Mouse (Mus musculus) liver, embryonic 13.5 days (tissue): ENCODE data around the gene Madcam1. TPM values are rescaled to one million over a fixed set of nuclear protein-coding genes. Genes with fewer than 3 reads are reported as not detected.
A peak's percentile ranks its signal among the peaks of the same experiment; 100 is the strongest.

Experiments
- ATAC-seq: fragments of 200-750 bp; cut with Nextera tagmentation; 2 replicates; pipeline ENCODE4 v1.8.0; 2017; ENCODE audit warnings: low read depth, mild to moderate bottlenecking, moderate number of reproducible peaks, moderate library complexity
- DNase-seq: peaks from one replicate; pipeline ENCODE4 v3.0.0; 2022
- H3K27ac ChIP-seq: fragments of 300-500 bp; sonication (generic); 2 replicates; pipeline ENCODE4 v1.5.1; 2015; ENCODE audit warnings: moderate library complexity, mild to moderate bottlenecking, inconsistent platforms
- H3K27me3 ChIP-seq: fragments of 300-500 bp; sonication (generic); 2 replicates; pipeline ENCODE4 v1.6.1; 2015; ENCODE audit warnings: mild to moderate bottlenecking, inconsistent platforms
- H3K36me3 ChIP-seq: fragments of 300-500 bp; sonication (generic); 2 replicates; pipeline ENCODE4 v1.6.1; 2015; ENCODE audit warnings: mild to moderate bottlenecking, inconsistent platforms
- H3K4me1 ChIP-seq: fragments of 300-500 bp; sonication (generic); replicated peaks from 2 replicates; pipeline ENCODE4 v1.6.1; 2015; ENCODE audit warnings: inconsistent platforms
- H3K4me2 ChIP-seq: fragments of 300-500 bp; sonication (generic); 2 replicates; pipeline ENCODE4 v1.6.1; 2015; ENCODE audit warnings: inconsistent platforms, mild to moderate bottlenecking, moderate library complexity
- H3K4me3 ChIP-seq: fragments of 300-500 bp; sonication (generic); replicated peaks from 2 replicates; pipeline ENCODE4 v1.5.1; 2015; ENCODE audit warnings: mild to moderate bottlenecking, inconsistent platforms
- H3K9ac ChIP-seq: fragments of 300-500 bp; sonication (generic); 2 replicates; pipeline ENCODE4 v1.6.1; 2015; ENCODE audit warnings: mild to moderate bottlenecking, inconsistent platforms
- H3K9me3 ChIP-seq: fragments of 300-500 bp; sonication (generic); replicated peaks from 2 replicates; pipeline ENCODE4 v1.6.1; 2016; ENCODE audit warnings: inconsistent platforms
- WGBS: fragments of 180-500 bp; shearing (Covaris S2); methylation state at CpG from one replicate; pipeline ENCODE4 v1.1.7; 2015; ENCODE audit not compliant: insufficient replicate concordance; 5-methylcytosine and 5-hydroxymethylcytosine counted together
- polyA plus RNA-seq: library from polyadenylated mRNA; unstranded; fragments of >200 nt; fragmentation: Nextera tagmentation; extraction: Ambion mirVana; gene quantifications from 2 replicates; pipeline ENCODE4 v1.2.1, GENCODE M21; 2015

The Madcam1 gene
- polyA plus RNA-seq, 1 experiment from 2014 or later = 0.24 TPM

DNA sequence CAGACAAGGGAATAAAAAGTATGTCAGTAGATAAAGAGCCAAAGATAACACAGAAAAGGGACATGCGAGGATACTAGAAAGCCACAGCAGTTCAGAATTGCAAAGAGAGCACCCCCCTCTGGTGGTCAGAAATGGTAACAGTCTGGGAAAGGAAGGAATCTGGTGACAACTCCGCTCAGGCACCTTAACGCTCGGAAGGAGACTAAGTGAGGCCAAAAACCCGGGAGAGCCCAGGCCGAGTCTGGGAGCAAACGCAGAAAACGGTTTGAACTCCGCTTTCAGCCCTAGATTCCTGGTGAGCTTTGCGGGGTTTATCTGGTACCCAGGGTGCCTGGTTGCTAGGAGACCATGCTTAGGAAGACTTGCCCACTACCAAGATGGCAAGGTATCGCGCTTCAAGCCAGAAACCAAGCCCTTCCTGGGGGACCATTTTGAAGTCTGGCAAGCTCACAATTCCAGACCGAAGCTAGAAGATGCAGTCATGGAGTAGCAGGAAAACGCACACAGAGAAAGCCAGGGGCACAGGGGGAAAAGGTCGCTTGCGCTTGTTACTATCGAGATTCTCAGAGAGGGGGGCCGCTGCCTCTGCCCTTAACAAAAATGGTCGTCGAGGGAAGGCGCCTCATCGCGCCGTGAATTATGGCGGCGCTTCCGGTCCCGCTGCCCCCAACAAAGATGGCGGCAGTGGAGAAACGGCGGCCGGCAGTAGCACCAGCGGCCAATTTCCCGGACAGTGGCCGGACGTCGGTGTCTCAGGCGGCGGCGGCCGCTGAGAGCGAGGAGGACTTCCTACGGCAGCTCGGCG, 4.6 kb downstream of the Madcam1 start, which contains the start of gene Tpgs1:
TSS of gene Tpgs1 (plus strand) at position 599 of the 805 bp plus-strand sequence.
- under 1% methylated on average over 45 of the region's 45 CpGs for WGBS
- H3K27me3 ChIP-seq = peaks cover 9% of the 10 kb centered on the region; the same call in 1 of the 2 replicates
- ATAC-seq = peak; percentile 73
- H3K9me3 ChIP-seq = no peaks in the 10 kb centered on the region
- no peaks in the 10 kb centered on the region for H3K36me3 ChIP-seq
- H3K27ac ChIP-seq = peak within 1 kb of the TSS; percentile 83
- DNase-seq = peak; percentile 85
- H3K9ac ChIP-seq = peak within 1 kb of the TSS; percentile 86
- peak within 1 kb of the TSS; percentile 86 for H3K4me3 ChIP-seq
- H3K4me2 ChIP-seq = peak within 1 kb of the TSS; percentile 89
- H3K4me1 ChIP-seq = peaks cover 23% of the 10 kb centered on the region

DNA sequence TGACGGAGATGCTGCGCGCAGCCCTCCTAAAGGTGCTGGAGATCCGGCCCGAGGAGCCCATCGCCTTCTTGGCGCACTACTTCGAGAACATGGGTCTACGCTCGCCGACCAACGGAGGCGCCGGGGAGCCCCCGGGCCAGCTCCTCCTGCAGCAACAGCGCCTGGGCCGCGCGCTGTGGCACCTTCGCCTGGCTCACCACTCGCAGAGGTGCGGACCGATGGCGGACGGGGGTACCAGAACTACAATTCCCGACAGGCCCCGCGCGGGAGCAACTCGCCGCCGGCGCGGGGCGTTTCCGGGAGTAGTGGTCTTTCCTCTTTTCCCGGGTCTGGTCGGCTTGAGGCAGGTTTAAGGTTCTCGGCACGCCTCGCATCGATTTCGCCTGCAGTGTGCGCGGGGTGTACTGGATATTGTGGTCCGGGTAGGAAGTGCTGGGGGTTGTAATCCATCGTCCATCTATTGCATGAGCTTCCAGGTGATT, 5.3 kb downstream of the Madcam1 start:
- no peaks in the 10 kb centered on the region for H3K9me3 ChIP-seq
- ATAC-seq (peak; percentile 54), DNase-seq (peak; percentile 61)
- H3K4me1 ChIP-seq = peaks cover 23% of the 10 kb centered on the region
- peak overlapping the region; percentile 86 for H3K4me3 ChIP-seq
- peaks cover 9% of the 10 kb centered on the region; the same call in 1 of the 2 replicates for H3K27me3 ChIP-seq
- peak overlapping the region; percentile 86 for H3K9ac ChIP-seq
- H3K36me3 ChIP-seq = no peaks in the 10 kb centered on the region
- peak overlapping the region; percentile 83 for H3K27ac ChIP-seq
- under 1% methylated on average over 47 of the region's 47 CpGs for WGBS
- peak overlapping the region; percentile 89 for H3K4me2 ChIP-seq

DNA sequence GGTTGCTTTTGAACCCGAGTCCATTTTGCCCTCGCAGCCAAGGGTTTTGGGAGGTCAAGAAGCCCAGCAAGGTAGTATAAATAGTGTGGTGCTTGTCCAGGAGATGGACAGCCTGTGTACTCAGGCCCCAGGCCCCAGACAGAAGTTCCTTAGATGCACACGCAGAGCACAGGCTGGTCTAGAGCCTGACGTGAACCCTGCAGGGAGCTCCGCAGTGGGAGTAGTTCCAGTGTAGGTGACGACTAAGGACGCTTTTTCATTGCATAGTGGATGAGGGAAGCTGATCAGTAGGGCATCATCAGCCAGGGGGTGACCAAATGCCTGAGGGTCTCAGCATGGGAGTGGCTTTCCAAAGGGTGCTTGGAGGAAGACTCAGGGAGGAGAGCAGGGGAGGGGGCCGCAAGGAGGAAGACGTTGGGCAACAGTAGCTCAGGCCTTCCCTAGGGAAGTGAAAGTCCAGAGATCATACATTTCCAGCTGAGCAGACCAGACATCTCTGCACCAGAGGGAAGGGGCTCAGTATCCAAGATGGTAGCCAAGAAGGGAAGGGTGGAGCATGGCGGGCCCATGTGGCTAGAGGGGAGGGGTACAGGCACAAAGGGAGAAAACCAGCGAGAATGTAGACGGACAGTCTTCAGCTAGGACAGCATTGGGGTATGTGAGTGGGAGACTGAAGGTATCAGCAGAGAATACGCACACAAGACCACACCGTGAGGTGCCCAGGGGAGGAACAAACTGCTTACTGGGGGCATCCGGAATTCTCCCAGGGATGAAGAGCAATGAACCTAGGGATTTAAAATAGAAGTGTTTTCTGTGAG, 5.9 kb downstream of the Madcam1 start:
- H3K4me1 ChIP-seq = peaks cover 23% of the 10 kb centered on the region
- ATAC-seq = peak; percentile 13; the same call in 1 of the 2 replicates
- H3K4me2 ChIP-seq = peak overlapping the region; percentile 89
- DNase-seq = no peak
- no peaks in the 10 kb centered on the region for H3K9me3 ChIP-seq
- H3K36me3 ChIP-seq = 0 out of 2 replicates have a peak, but pooled peaks cover 1% of the 10 kb centered on the region
- WGBS = 34% methylated on average over 15 of the region's 15 CpGs
- peak overlapping the region; percentile 86 for H3K4me3 ChIP-seq
- H3K27me3 ChIP-seq = peaks cover 4% of the 10 kb centered on the region; the same call in 1 of the 2 replicates
- peak overlapping the region; percentile 83 for H3K27ac ChIP-seq
- peak overlapping the region; percentile 86 for H3K9ac ChIP-seq

DNA sequence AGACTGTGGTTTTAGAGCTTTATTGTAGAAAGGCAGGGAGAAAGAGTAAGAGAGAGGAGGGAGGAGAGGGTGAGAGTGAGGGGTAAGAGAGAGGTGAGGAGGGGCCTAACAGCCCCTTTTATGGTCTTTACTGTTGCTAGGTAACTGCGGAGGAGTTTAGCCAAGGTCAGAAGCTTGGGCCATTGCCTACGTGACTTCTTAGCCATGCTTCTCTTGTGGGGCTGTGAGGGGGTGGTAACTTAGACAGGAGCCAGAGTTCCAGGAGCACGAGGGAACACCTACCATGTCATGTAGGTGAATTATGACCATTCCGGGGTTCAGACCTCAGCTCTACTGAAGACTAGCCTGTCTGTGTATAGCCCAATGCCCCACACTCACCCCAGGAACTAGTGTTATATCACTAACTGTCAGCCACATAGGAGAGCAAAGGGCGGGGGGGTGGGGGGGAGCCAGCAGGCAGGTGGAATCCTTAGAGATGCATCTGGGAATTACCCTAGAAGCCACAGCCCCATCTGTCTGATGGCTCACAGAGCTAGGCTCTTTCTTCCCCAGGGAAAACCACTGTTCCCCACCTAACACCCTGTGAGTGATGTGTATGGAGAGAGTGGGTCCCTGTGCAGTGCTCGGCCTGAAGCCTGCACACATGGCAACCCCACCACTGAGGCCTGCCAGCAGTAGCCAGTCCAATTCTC, 7.2 kb downstream of the Madcam1 start:
- Histone ChIP-seq H3K27me3 (peaks cover under 1% of the 10 kb centered on the region; the same call in 1 of the 2 replicates), H3K27ac (no peak overlapping the region), H3K4me1 (peaks cover 23% of the 10 kb centered on the region), H3K4me2 (peak overlapping the region; percentile 89; the same call in 1 of the 2 replicates), H3K4me3 (no peak overlapping the region), H3K9ac (no peak overlapping the region), H3K36me3 (peaks cover 8% of the 10 kb centered on the region; the same call in 1 of the 2 replicates), H3K9me3 (no peaks in the 10 kb centered on the region)
- ATAC-seq = no peak
- DNase-seq = no peak
- WGBS = 76% methylated on average over 6 of the region's 6 CpGs

DNA sequence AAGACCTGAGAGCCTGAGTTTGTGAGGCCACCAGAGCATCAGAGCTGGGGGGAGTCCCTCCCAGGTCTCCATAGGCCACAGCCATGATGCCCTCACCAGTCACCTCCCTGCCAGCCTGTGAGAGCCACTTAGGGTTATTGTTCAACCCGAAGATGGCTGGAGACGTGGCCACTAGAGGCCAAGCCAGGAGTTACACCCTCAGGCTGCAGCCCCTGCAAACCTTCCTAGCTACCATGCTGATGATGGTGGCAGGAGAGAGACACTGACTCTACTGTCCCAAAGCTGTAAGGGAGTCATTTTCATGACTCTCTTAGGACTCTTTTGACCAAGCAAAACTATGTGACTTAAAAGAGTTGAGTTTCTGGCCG, 7.7 kb downstream of the Madcam1 start:
- no peak overlapping the region for H3K27ac ChIP-seq
- peaks cover 23% of the 10 kb centered on the region for H3K4me1 ChIP-seq
- no peak for ATAC-seq
- no peaks in the 10 kb centered on the region; the same call in 1 of the 2 replicates for H3K27me3 ChIP-seq
- H3K36me3 ChIP-seq = peaks cover 8% of the 10 kb centered on the region; the same call in 1 of the 2 replicates
- 56% methylated on average over 3 of the region's 3 CpGs for WGBS
- DNase-seq = no peak
- H3K4me2 ChIP-seq = no peak overlapping the region
- H3K4me3 ChIP-seq = no peak overlapping the region
- H3K9me3 ChIP-seq = no peaks in the 10 kb centered on the region
- H3K9ac ChIP-seq = no peak overlapping the region

DNA sequence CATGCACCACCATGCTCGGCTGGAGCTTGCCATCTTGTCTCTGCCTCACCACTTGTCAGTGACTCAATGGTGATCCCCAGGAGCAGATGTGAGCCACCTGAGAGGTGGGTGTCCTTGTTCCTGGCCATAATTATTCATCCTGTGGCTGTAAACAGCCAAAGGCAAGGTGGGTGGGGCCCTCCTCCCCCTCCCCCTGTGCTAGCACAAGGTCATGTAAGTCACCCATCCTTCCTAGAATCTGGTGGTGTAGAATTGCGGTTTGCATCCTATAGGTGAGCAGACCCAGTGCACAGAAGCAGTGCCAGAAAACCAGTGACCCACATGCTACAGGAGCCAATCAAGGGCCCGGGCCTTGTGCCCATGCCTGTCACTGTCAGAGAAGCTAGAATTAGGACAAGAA, 8.7 kb downstream of the Madcam1 start:
- Histone ChIP-seq H3K27me3 (no peaks in the 10 kb centered on the region), H3K27ac (no peak overlapping the region), H3K4me2 (no peak overlapping the region), H3K9ac (no peak overlapping the region), H3K9me3 (no peaks in the 10 kb centered on the region), H3K4me3 (no peak overlapping the region), H3K36me3 (peaks cover 8% of the 10 kb centered on the region; the same call in 1 of the 2 replicates), H3K4me1 (peaks cover 23% of the 10 kb centered on the region)
- ATAC-seq = no peak
- no peak for DNase-seq
- 81% methylated on average over 3 of the region's 3 CpGs for WGBS

DNA sequence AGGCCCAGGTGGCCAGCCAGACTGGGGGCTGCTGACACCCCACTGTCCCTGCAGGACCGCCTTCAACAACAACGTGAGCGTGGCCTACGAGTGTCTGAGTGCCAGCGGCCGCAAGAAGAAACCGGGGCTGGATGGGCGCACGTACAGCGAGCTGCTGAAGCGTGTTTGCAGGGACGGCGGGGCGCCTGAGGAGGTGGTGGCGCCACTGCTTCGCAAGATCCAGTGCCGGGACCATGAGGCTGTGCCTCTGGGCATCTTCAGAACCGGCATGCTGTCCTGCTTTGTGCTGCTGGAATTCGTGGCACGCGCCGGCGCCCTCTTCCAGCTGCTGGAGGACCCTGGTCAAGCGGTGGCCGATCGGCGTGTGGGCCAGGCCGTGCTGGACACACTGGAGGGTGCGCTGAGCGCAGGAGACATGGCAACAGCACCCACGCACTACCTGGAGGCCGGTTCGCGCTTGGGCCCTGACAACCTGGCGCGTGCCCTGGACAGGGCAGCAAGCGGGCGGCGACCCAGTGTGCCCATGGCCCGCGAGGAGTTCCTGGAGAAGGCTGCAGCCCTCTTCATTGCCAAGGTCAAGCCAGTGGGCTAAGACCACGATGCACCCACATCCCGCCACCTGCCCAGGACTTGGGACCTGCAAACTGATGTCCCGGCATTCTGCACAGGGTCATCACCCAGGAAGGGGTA, 11.1 kb downstream of the Madcam1 start:
- Histone ChIP-seq H3K27ac (no peak overlapping the region), H3K36me3 (peaks cover 8% of the 10 kb centered on the region; the same call in 1 of the 2 replicates), H3K9ac (no peak overlapping the region), H3K27me3 (peaks cover 2% of the 10 kb centered on the region; the same call in 1 of the 2 replicates), H3K9me3 (no peaks in the 10 kb centered on the region), H3K4me1 (peaks cover 19% of the 10 kb centered on the region), H3K4me2 (no peak overlapping the region), H3K4me3 (no peak overlapping the region)
- ATAC-seq = no peak
- 64% methylated on average over 44 of the region's 44 CpGs for WGBS
- DNase-seq = no peak

DNA sequence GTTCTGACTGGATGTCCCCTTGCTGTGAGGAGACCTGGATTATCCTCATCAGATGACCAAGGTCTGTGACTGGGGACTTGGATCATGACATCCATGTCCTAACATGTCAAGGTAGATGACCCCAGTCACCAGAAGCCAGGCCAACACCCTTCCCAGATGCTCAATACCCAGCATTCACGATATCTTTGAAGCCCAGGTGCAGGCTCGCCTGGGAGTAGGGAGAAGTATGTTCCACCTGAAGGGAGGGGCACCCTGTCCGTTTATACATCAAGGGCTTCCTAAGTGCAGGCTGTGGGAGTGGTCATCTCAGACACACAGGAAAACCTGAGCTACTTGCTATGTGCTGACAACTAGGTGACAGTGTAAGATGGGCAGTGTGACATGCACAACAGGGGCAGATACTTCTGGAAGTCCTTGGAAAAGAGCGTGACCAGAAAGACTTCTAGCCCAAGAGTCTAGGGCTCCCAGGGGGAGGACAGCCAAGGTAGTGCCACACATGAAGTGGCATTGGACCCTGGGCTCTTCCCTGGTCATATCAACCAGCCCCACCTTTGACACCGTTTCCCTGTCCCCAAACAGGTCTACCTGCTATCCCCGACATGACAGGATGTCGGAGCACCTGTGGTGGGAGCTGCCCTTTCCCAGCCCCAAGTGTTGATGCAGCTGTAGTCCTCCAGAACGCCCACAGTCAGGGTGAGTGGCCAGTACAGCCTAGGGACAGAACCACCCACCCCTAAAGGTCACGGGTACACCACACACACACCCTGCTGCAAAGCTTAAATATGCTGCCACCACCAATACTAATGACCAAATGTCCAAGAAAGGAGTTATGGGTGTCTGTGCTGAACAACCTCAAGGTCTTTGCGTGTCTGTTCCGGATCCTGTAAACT, 16.5 kb downstream of the Madcam1 start:
- WGBS = 21% methylated on average over 11 of the region's 11 CpGs
- H3K9ac ChIP-seq = peak overlapping the region; percentile 91
- DNase-seq (peak; percentile 19), ATAC-seq (peak; percentile 9)
- H3K9me3 ChIP-seq = no peaks in the 10 kb centered on the region
- peaks cover 2% of the 10 kb centered on the region; the same call in 1 of the 2 replicates for H3K27me3 ChIP-seq
- H3K36me3 ChIP-seq = peaks cover 23% of the 10 kb centered on the region
- peak overlapping the region; percentile 98 for H3K27ac ChIP-seq
- peak overlapping the region; percentile 91 for H3K4me3 ChIP-seq
- H3K4me2 ChIP-seq = peak overlapping the region; percentile 86
- peaks cover 42% of the 10 kb centered on the region for H3K4me1 ChIP-seq

DNA sequence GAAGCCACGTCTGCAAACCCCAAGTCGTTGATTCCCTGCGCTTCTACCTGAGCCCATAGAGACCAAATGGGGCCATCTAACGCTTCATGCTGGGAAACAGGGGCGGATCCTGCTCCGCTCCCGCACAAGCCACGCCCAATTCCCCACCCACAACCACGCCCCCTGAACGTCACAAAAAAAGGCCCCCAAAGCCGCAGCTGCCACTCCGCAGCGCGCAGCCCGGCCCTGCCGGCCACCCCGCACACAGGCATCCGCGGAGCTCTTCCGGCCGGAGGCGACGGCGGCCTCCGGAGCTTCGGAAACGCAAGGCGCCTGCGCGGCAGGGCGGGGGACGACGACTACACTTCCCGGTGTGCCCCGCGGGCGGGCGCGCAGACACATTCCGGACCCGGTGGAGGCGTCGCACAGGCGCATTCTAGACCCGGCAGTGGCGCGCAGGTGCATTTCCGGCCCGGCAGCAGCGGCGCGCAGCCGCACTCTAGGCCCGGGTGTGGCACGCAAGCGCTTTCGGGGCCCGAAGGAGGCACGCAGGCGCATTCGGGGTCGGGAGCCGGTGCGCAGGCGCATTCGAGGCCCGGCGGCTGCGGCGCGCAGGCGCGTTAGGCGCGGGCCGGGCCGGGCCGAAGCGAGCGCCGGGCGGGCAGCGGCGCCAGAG, 17.4 kb downstream of the Madcam1 start, which contains the start of gene Cdc34:
TSS of gene Cdc34 (plus strand) at position 605 of the 655 bp plus-strand sequence.
- under 1% methylated on average over 81 of the region's 84 CpGs for WGBS
- ATAC-seq (peak; percentile 90), DNase-seq (peak; percentile 99)
- Histone ChIP-seq H3K4me3 (peak within 1 kb of the TSS; percentile 91), H3K27ac (peak within 1 kb of the TSS; percentile 98), H3K9me3 (no peaks in the 10 kb centered on the region), H3K4me1 (peaks cover 42% of the 10 kb centered on the region), H3K36me3 (peaks cover 31% of the 10 kb centered on the region), H3K4me2 (peak within 1 kb of the TSS; percentile 95), H3K27me3 (peaks cover 2% of the 10 kb centered on the region; the same call in 1 of the 2 replicates), H3K9ac (peak within 1 kb of the TSS; percentile 91)
